Mouse (Mus musculus) neural tube, embryonic 15.5 days (tissue): ENCODE data around the gene Mylk2. TPM values are rescaled to one million over a fixed set of nuclear protein-coding genes. Genes with fewer than 3 reads are reported as not detected.

Source experiments
- ATAC-seq: fragments of 200-750 bp; cut with Nextera tagmentation; 2 replicates; pipeline ENCODE4 v1.8.0; 2017; ENCODE audit warnings: mild to moderate bottlenecking, moderate TSS enrichment, moderate library complexity; ENCODE audit not compliant: low FRiP score
- H3K27ac ChIP-seq: fragments of 300-500 bp; sonication (generic); replicated peaks from 2 replicates; pipeline ENCODE4 v1.5.1; 2015; ENCODE audit warnings: mild to moderate bottlenecking, inconsistent platforms
- H3K27me3 ChIP-seq: fragments of 300-500 bp; sonication (generic); replicated peaks from 2 replicates; pipeline ENCODE4 v1.6.1; 2015; ENCODE audit warnings: inconsistent platforms
- H3K36me3 ChIP-seq: fragments of 300-500 bp; sonication (generic); 2 replicates; pipeline ENCODE4 v1.6.1; 2015; ENCODE audit warnings: inconsistent platforms
- H3K4me1 ChIP-seq: fragments of 300-500 bp; sonication (generic); 2 replicates; pipeline ENCODE4 v1.6.1; 2015; ENCODE audit warnings: inconsistent platforms
- H3K4me2 ChIP-seq: fragments of 300-500 bp; sonication (generic); 2 replicates; pipeline ENCODE4 v1.6.1; 2015; ENCODE audit warnings: inconsistent platforms, mild to moderate bottlenecking, moderate library complexity
- H3K4me3 ChIP-seq: fragments of 300-500 bp; sonication (generic); replicated peaks from 2 replicates; pipeline ENCODE4 v1.5.1; 2015; ENCODE audit warnings: mild to moderate bottlenecking, inconsistent platforms
- H3K9ac ChIP-seq: fragments of 300-500 bp; sonication (generic); replicated peaks from 2 replicates; pipeline ENCODE4 v1.6.1; 2015; ENCODE audit warnings: mild to moderate bottlenecking, inconsistent platforms
- H3K9me3 ChIP-seq: fragments of 300-500 bp; sonication (generic); replicated peaks from 2 replicates; pipeline ENCODE4 v1.6.1; 2016; ENCODE audit warnings: inconsistent platforms
- WGBS: fragments of 180-500 bp; shearing (Covaris S2); methylation state at CpG from one replicate; pipeline ENCODE4 v1.1.7; 2015; ENCODE audit warnings: mixed read lengths; 5-methylcytosine and 5-hydroxymethylcytosine counted together
- polyA plus RNA-seq: library from polyadenylated mRNA; unstranded; fragments of >200 nt; fragmentation: Nextera tagmentation; extraction: Ambion mirVana; gene quantifications from 2 replicates; pipeline ENCODE4 v1.2.1, GENCODE M21; 2015

Gene Mylk2
- polyA plus RNA-seq, 1 experiment from 2014 or later = 0.29 TPM

DNA sequence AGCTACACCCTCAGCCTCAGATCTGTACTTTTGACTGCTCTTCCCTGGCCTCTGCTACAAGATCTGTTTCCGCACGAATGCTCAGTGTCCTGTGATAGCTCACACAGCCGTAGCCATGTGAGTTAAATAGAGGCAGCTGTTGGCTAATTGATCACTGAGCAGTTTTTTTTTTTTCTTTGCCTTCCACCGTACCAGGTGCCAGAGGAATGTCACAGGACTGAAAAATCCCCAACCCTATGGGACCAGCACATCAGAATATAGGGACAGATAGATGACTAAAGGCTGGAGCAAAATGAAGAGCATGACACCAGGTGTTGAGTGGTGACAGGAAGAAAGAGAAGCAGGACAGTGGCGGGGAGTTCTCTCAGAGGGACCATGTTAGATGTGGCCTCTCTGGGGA is 5.0 kb downstream of the Mylk2 start:
- no peak for ATAC-seq
- H3K27ac ChIP-seq = no peak overlapping the region
- WGBS = 56% methylated on average over 5 of the region's 5 CpGs

GRCm38 (mm10) chr2:152917671-152918070 is 6.5 kb downstream of the Mylk2 start:
- ATAC-seq = no peak
- no peak overlapping the region for H3K9ac ChIP-seq
- WGBS = 52% methylated on average over 9 of the region's 9 CpGs

More for the DNA sequence above, 5.0 kb downstream of the Mylk2 start:
- peaks cover 11% of the 10 kb centered on the region for H3K4me1 ChIP-seq
- no peaks in the 10 kb centered on the region for H3K36me3 ChIP-seq
- H3K9ac ChIP-seq = no peak overlapping the region
- H3K27me3 ChIP-seq = peaks cover 44% of the 10 kb centered on the region
- H3K9me3 ChIP-seq = no peaks in the 10 kb centered on the region
- no peak overlapping the region for H3K4me3 ChIP-seq
- H3K4me2 ChIP-seq = no peak overlapping the region

GRCm38 (mm10) chr2:152922376-152922775 is 11.2 kb downstream of the Mylk2 start:
- Histone ChIP-seq H3K4me3 (no peak overlapping the region), H3K4me1 (no peaks in the 10 kb centered on the region), H3K27ac (no peak overlapping the region), H3K27me3 (0 out of 2 replicates have a peak, but pooled peaks cover 3% of the 10 kb centered on the region), H3K9me3 (no peaks in the 10 kb centered on the region), H3K4me2 (no peak overlapping the region), H3K9ac (no peak overlapping the region), H3K36me3 (no peaks in the 10 kb centered on the region)
- ATAC-seq = no peak
- 41% methylated on average over 7 of the region's 7 CpGs for WGBS

More at GRCm38 (mm10) chr2:152917671-152918070, 6.5 kb downstream of the Mylk2 start:
- no peaks in the 10 kb centered on the region for H3K9me3 ChIP-seq
- H3K4me2 ChIP-seq = no peak overlapping the region
- H3K4me1 ChIP-seq = peaks cover 11% of the 10 kb centered on the region
- H3K27me3 ChIP-seq = peaks cover 30% of the 10 kb centered on the region
- H3K27ac ChIP-seq = no peak overlapping the region
- no peaks in the 10 kb centered on the region for H3K36me3 ChIP-seq
- no peak overlapping the region for H3K4me3 ChIP-seq

DNA sequence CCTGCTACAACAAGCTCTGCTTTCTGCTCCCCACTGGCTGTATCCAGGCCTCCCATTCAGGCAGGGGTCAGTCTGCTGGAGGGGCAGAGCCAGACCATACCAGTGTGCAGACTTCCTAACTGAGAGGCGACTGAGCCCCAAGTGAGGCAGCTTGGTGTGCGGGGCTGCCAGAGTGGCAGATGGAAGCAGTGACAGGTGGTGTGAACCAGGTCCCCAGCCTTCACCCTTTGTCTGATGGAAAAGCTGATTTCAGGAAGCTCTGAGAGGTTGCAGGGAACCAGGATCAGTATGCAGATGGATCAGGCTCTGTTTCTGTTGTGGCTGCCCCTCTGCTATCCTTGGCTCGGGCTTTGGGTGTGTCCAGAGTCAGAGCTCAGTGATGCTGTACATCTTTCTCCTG is 12.5 kb downstream of the Mylk2 start:
- 81% methylated on average over 3 of the region's 3 CpGs for WGBS
- H3K27ac ChIP-seq = no peak overlapping the region
- no peak overlapping the region for H3K4me2 ChIP-seq
- no peaks in the 10 kb centered on the region for H3K27me3 ChIP-seq
- no peaks in the 10 kb centered on the region for H3K4me1 ChIP-seq
- ATAC-seq = no peak
- H3K4me3 ChIP-seq = no peak overlapping the region
- H3K36me3 ChIP-seq = no peaks in the 10 kb centered on the region
- no peak overlapping the region for H3K9ac ChIP-seq
- H3K9me3 ChIP-seq = no peaks in the 10 kb centered on the region

- Histone ChIP-seq H3K4me1 (no peaks in the 10 kb centered on the region), H3K4me3 (no peak overlapping the region), H3K27me3 (no peaks in the 10 kb centered on the region), H3K9ac (no peak overlapping the region), H3K27ac (no peak overlapping the region), H3K4me2 (no peak overlapping the region), H3K9me3 (no peaks in the 10 kb centered on the region), H3K36me3 (no peaks in the 10 kb centered on the region)
- WGBS = 63% methylated on average over 8 of the region's 8 CpGs
- ATAC-seq = no peak
Measured at GRCm38 (mm10) chr2:152924128-152924527, 13.0 kb downstream of the Mylk2 start.

GRCm38 (mm10) chr2:152924543-152924942 is 13.4 kb downstream of the Mylk2 start:
- Histone ChIP-seq H3K27ac (no peak overlapping the region), H3K4me3 (no peak overlapping the region), H3K4me2 (no peak overlapping the region), H3K4me1 (no peaks in the 10 kb centered on the region), H3K27me3 (no peaks in the 10 kb centered on the region), H3K9me3 (no peaks in the 10 kb centered on the region), H3K36me3 (no peaks in the 10 kb centered on the region), H3K9ac (no peak overlapping the region)
- ATAC-seq = no peak
- 85% methylated on average over 5 of the region's 5 CpGs for WGBS

DNA sequence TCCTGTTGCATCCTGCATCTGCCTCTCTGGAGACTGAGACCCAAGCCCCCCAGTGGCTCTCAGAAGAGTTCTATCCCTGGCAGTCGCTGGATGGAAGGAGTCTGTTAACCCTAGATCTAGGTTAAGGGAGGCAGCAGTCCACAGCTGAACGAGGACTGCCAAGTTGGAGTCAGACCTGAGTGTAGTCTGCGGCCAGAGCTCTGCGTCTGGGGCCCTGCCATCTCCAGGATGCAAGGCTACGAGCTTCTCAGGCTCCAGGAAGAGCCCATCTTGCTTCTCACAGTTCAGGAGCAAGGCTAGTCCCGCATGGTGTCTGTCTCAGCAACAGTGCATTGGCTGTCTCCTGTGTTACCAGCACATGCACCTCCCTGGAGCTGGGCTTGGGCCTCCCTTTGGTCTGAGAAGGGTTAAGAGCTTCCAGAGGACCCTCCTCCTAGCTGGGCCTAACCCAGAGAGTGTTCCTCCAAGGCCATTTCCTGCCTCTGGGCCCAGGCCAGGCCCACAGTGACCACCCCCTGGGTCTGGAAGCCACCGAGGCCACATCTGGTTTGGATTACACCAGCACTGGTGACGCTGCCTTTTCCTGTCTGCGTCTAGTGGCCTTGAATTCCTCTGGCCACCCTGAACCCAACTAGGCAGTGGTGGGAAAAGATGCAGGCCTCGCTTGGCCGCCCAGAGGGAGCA is 14.2 kb downstream of the Mylk2 start:
- Histone ChIP-seq H3K9me3 (no peaks in the 10 kb centered on the region), H3K27ac (no peak overlapping the region), H3K4me3 (no peak overlapping the region), H3K4me2 (no peak overlapping the region), H3K27me3 (no peaks in the 10 kb centered on the region), H3K36me3 (no peaks in the 10 kb centered on the region), H3K9ac (no peak overlapping the region), H3K4me1 (no peaks in the 10 kb centered on the region)
- no peak for ATAC-seq
- 67% methylated on average over 11 of the region's 11 CpGs for WGBS

DNA sequence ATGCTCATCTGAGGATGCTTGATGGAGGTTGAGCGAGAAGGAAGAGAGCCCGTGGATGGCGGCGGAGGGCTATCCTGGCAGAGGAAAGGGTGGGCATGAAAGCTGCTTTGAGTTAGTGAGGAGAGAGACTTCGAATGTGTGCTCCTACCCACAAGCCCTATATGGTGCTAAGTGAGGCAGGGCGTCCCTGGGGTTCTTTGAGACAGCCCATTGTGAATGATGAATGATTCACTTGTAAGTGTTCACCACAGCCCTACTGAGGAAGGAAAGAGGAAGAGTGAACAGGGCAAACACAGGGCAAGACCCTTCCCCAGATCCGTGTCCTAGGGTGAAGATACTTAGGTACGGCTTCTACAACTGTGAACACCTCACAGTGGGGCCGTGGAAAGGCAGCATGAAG is 15.7 kb downstream of the Mylk2 start:
- Histone ChIP-seq H3K9ac (no peak overlapping the region), H3K4me3 (no peak overlapping the region), H3K36me3 (no peaks in the 10 kb centered on the region), H3K4me2 (no peak overlapping the region), H3K4me1 (no peaks in the 10 kb centered on the region), H3K27me3 (no peaks in the 10 kb centered on the region), H3K27ac (no peak overlapping the region), H3K9me3 (no peaks in the 10 kb centered on the region)
- no peak for ATAC-seq
- 77% methylated on average over 9 of the region's 9 CpGs for WGBS

DNA sequence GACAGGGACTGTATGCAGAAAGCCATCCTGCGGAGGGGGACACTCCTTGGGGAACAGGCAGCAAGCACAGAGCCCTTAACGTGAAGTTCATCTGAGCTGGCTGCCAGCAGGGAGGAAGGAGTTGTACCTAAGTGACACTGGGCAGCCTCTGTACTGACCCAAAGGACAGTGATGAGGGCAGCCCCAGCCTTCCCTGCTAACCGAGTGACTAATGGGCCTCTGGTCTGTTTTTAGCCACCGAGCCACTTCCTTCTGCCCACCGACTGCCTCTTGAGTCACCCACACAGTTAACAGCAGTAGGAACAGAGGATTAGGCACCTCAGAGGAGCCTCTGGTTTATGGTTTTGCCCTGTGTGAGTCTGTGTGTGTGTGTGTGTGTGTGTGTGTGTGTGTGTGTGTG is 16.2 kb downstream of the Mylk2 start:
- Histone ChIP-seq H3K9ac (no peak overlapping the region), H3K9me3 (no peaks in the 10 kb centered on the region), H3K36me3 (no peaks in the 10 kb centered on the region), H3K27ac (no peak overlapping the region), H3K4me1 (no peaks in the 10 kb centered on the region), H3K27me3 (no peaks in the 10 kb centered on the region), H3K4me3 (no peak overlapping the region), H3K4me2 (no peak overlapping the region)
- WGBS = 72% methylated on average over 5 of the region's 5 CpGs
- ATAC-seq = no peak

DNA sequence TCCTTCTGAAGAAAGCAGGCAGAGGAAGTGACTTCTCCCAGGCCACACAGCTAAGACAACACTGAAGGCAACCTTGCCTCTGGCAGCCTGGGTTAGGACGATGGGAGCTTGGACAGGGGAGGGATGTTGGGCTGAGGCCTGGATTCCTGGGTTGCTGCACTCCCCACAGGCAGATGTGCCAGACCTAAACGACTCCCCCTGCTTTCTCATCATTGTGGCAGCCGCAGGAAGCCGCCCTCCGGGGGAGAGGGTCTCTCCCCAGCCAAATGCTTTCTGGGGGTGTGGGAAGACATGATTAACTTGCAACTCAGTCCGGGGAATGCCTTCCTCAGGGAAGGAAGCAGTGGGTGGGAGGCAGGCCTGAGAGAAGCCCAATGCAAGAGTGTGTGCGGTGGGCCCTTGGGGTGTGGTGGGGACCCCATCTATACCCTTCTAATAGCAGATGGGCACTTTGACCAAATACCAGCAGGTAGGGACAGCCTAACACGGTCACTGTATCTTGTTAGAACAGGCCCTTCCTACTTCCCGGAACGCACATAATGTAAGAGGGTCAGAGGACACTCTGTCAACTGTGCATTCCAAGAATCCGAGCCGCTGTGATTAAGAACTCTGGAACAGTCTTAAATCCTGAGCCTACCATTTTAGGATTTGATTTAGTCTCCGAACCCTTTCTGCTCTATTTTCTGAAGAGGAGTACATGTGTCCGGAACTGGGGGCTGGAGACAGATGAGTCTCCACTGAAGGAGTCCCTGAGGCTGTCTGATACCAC is 17.3 kb downstream of the Mylk2 start:
- Histone ChIP-seq H3K27ac (no peak overlapping the region), H3K4me1 (no peaks in the 10 kb centered on the region), H3K4me2 (no peak overlapping the region), H3K27me3 (no peaks in the 10 kb centered on the region), H3K4me3 (no peak overlapping the region), H3K36me3 (no peaks in the 10 kb centered on the region), H3K9me3 (no peaks in the 10 kb centered on the region), H3K9ac (no peak overlapping the region)
- ATAC-seq = no peak
- 61% methylated on average over 14 of the region's 14 CpGs for WGBS

GRCm38 (mm10) chr2:152928988-152929370 is 17.8 kb downstream of the Mylk2 start:
- Histone ChIP-seq H3K27ac (no peak overlapping the region), H3K4me3 (no peak overlapping the region), H3K27me3 (no peaks in the 10 kb centered on the region), H3K9me3 (no peaks in the 10 kb centered on the region), H3K4me2 (no peak overlapping the region), H3K4me1 (no peaks in the 10 kb centered on the region), H3K9ac (no peak overlapping the region), H3K36me3 (no peaks in the 10 kb centered on the region)
- WGBS = 79% methylated on average over 3 of the region's 3 CpGs
- no peak for ATAC-seq

- WGBS = 35% methylated on average over 2 of the region's 2 CpGs
- Histone ChIP-seq H3K36me3 (no peaks in the 10 kb centered on the region), H3K27ac (no peak overlapping the region), H3K4me3 (no peak overlapping the region), H3K9me3 (no peaks in the 10 kb centered on the region), H3K4me1 (no peaks in the 10 kb centered on the region), H3K9ac (no peak overlapping the region), H3K27me3 (peaks cover under 1% of the 10 kb centered on the region; the same call in 1 of the 2 replicates), H3K4me2 (no peak overlapping the region)
- ATAC-seq = no peak
Measured at GRCm38 (mm10) chr2:152930276-152930675, 19.1 kb downstream of the Mylk2 start.
